Mouse (Mus musculus) T-helper 1 cell (primary cell): ENCODE measurements at regions not wholly inside any gene's neighbourhood (a gene's known extent, or its start where the extent isn't known, plus 50 kb on each side); places are given as distances from the start of the nearest gene placed in this dataset.

Experiments
- in situ Hi-C: fragments of 300-600 bp; cut with MboI, MseI; formaldehyde crosslinking; loops from one replicate; pipeline ENCODE4 v1.15.1; 2025; ENCODE audit warnings: high pct_unique_total_duplicates

- in situ Hi-C loops, result no loop called here
These were observed 100.9 kb downstream of the Nup35 start for GRCm38 (mm10) chr2:80717979-80718378.

- in situ Hi-C loops, result no loop called here
These were observed 107.0 kb downstream of the Nup35 start for GRCm38 (mm10) chr2:80724085-80724484.

- in situ Hi-C loops, result no loop called here
These were observed 114.3 kb downstream of the Nup35 start for GRCm38 (mm10) chr2:80731324-80731723.

GRCm38 (mm10) chr2:80746737-80747136, 129.7 kb downstream of the Nup35 start:
- in situ Hi-C loops, result no loop called here

GRCm38 (mm10) chr2:80762013-80762612, 145.1 kb downstream of the Nup35 start:
- in situ Hi-C loops, result no loop called here

GRCm38 (mm10) chr2:80771176-80771575, 154.1 kb downstream of the Nup35 start:
- in situ Hi-C loops, result no loop called here

GRCm38 (mm10) chr2:80772455-80772854, 155.4 kb downstream of the Nup35 start:
- in situ Hi-C loops, result no loop called here

- in situ Hi-C loops, result no loop called here
These were observed 169.3 kb downstream of the Nup35 start for GRCm38 (mm10) chr2:80786370-80786769.

- in situ Hi-C loops, result no loop called here
These were observed 176.5 kb downstream of the Nup35 start for GRCm38 (mm10) chr2:80793345-80794147.

- in situ Hi-C loops, result no loop called here
These were observed 177.1 kb downstream of the Nup35 start for GRCm38 (mm10) chr2:80794148-80794507.

GRCm38 (mm10) chr2:80819268-80819667, 202.2 kb downstream of the Nup35 start:
- in situ Hi-C loops, result no loop called here

GRCm38 (mm10) chr2:80851056-80851455, 234.0 kb downstream of the Nup35 start:
- in situ Hi-C loops, result no loop called here

- in situ Hi-C loops, result loop anchor here (5.0 kb wide), 1 partner anchor 357 kb away; no protein-coding TSS in a partner anchor
These were observed 238.2 kb downstream of the Nup35 start for GRCm38 (mm10) chr2:80855214-80855613.

- in situ Hi-C loops, result no loop called here
These were observed 253.0 kb downstream of the Nup35 start for GRCm38 (mm10) chr2:80870046-80870445.

- in situ Hi-C loops, result no loop called here
These were observed 253.4 kb downstream of the Nup35 start for GRCm38 (mm10) chr2:80870458-80870857.

GRCm38 (mm10) chr2:80871356-80871755, 254.3 kb downstream of the Nup35 start:
- in situ Hi-C loops, result no loop called here

- in situ Hi-C loops, result no loop called here
These were observed 261.4 kb downstream of the Nup35 start for GRCm38 (mm10) chr2:80878437-80878836.

- in situ Hi-C loops, result no loop called here
These were observed 267.2 kb downstream of the Nup35 start for GRCm38 (mm10) chr2:80884231-80884630.

GRCm38 (mm10) chr2:80902050-80902449, 285.0 kb downstream of the Nup35 start:
- in situ Hi-C loops, result no loop called here

GRCm38 (mm10) chr2:80913478-80913877, 296.4 kb downstream of the Nup35 start:
- in situ Hi-C loops, result no loop called here

GRCm38 (mm10) chr2:80945521-80945920, 328.5 kb downstream of the Nup35 start:
- in situ Hi-C loops, result no loop called here

GRCm38 (mm10) chr2:80966766-80967165, 349.7 kb downstream of the Nup35 start:
- in situ Hi-C loops, result no loop called here

- in situ Hi-C loops, result no loop called here
These were observed 350.2 kb downstream of the Nup35 start for GRCm38 (mm10) chr2:80967260-80967659.
